Mouse (Mus musculus) naive thymus-derived CD4-positive, alpha-beta T cell, adult 2 months (primary cell): ENCODE measurements around the gene Scarb2.
"Not testable (repeated sequence)": the region's sequence is repeated elsewhere in the genome, so short reads cannot be mapped to it uniquely, and the experiment has no call there.

ENCODE experiments used
- DNase-seq: peaks from one replicate; pipeline ENCODE4 v3.0.0-alpha.2; 2011; ENCODE audit warnings: low read depth

Scarb2 gene

GRCm38 (mm10) chr5:92506733-92507132, at the start of gene Scarb2:
Gene Scarb2, minus strand, starts transcription at chr5:92506833.
- DNase-seq, result no peak

GRCm38 (mm10) chr5:92555905-92556304, 49.3 kb upstream of the Scarb2 start:
- no peak for DNase-seq

DNA sequence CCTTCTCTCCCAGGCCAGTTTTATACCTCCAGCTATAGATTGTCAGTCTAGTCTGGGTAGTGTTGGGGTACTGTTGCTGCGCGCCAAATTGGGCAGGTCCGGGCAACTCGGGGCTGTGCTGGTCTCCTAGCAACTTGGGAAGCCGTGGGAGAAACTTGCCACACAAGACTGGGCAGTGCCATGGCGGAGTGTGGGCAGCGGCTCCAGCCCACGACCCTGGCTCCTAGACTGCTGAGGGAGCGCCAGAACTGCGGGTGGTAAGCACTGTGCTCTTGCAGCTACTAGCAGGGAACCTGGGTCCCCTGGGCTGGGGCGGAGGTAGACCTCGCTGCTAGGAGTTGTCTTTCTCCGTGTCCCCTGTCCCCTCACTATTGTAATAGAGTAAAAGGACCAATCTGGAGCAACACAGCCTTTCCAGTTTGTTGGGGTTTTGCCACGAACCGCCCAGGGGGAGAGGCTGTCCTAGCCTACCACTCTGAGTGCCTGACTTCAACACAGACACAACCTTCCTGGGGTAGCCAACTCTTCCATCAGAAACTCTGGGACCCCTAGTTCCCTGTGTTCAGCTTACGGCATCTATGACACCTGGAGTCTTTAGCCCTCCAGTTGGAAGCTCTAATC, 48.4 kb upstream of the Scarb2 start, which contains the start of gene Fam47e:
TSS of gene Fam47e (plus strand) at position 179 of the 621 bp plus-strand sequence.
- DNase-seq, result no peak

DNA sequence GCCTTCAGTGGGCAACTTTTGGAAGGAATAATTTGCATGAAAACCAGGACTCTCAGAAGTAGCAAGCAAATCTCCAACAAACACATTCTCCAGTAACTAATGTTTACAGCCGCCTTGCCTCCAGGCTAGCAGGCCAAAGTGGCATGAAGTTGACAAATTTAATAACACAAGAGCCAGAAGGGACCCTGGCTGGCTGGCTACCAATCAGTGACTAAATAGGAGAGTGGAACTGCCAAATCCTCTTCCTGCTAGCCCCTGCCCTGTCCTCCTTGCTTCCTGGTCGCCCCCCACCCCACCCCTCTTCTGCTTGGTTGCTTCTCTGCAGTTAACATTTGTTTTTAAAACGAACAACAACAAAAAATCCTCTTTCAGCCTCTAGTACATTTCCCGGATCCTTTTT, 47.8 kb upstream of the Scarb2 start:
- no peak for DNase-seq

- peak; percentile 35 for DNase-seq
Measured at GRCm38 (mm10) chr5:92553939-92554338, 47.3 kb upstream of the Scarb2 start.

GRCm38 (mm10) chr5:92552611-92553010, 46.0 kb upstream of the Scarb2 start:
- no peak for DNase-seq

GRCm38 (mm10) chr5:92539698-92540097, 33.1 kb upstream of the Scarb2 start:
- DNase-seq, result no peak

GRCm38 (mm10) chr5:92524821-92525258, 18.2 kb upstream of the Scarb2 start:
- no peak for DNase-seq

GRCm38 (mm10) chr5:92521131-92521530, 14.5 kb upstream of the Scarb2 start:
- not testable (repeated sequence) for DNase-seq

GRCm38 (mm10) chr5:92512066-92512465, 5.4 kb upstream of the Scarb2 start:
- no peak for DNase-seq

DNA sequence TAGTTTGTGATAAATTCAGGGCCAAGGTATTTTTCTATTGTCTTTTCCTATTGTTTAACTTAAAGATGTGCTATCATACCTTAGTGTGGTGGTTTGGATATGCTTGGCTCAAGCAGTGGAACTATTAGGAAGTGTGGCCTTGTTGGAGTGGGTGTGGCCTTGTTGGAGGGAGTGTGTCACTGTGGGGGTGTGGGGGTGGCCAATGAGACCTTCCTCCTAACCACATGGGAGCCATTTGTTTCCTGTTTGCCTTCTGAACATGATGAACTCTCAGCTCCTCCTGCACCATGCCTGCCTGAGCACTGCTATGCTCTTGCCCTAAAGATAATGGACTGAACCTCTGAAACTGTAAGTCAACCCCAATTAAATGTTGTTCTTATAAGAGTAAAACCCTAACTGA, 4.6 kb upstream of the Scarb2 start:
- no peak for DNase-seq

- no peak for DNase-seq
Measured at GRCm38 (mm10) chr5:92508853-92509252, 2.2 kb upstream of the Scarb2 start.

DNA sequence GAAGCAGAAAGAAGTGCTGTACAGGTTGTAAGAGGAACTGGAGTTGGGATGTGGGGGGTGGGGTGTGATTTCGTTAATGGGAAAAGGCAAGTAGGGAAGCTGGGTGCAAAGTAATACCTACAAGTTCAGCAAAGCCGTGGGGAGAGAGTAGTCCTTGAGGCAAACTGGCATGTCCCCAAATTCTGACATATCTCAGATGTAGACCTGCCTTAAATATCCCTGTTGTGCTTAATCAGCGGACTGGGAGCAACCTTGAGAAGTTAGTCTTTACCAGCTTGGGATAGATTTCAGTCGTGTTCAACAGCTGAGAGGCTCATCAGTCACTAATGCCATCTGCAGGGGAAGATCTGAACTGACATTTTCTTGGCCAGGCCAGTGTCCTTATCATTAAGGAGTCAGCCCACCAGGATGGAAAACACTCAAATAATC, 318 bp downstream of the Scarb2 start:
- DNase-seq, result peak; percentile 70

GRCm38 (mm10) chr5:92505402-92505865, 1.2 kb downstream of the Scarb2 start:
- DNase-seq, result peak; percentile 92

GRCm38 (mm10) chr5:92504676-92505400, 1.8 kb downstream of the Scarb2 start:
- DNase-seq, result peak; percentile 86

DNA sequence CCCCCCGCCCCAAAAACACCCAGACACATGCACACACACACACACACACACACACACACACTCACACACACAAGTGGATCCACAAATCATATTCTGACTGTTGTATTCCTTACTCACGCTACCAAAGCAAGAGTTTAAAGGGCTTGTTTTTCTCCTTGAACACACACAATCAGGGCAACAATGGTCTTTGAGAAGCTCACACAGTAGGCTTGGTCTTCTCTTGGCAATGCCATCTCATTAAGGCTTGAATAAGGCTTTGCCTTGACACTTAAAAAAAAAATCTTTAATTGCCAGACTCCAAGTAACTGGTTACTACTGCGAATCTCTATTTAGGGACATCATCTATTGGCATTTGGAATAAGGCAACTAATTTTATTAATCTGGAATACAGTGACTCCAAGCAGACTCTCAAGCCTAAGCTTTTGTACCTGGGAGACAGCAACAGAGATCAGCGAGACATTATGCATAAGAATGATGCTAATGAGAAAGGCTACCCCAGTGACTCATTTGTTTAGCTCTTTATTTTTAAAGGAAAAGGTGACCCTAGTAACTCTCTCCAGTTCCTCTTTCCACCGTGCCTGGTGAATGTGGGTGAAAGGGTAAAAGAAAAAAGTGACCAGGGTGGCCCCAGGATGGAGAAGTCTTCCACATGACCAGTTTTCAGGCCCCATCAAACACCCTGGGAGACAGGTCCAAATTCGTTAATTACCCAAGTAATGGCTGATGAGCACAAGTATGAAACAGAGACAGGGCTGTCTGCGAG, 2.6 kb downstream of the Scarb2 start:
- no peak for DNase-seq

DNA sequence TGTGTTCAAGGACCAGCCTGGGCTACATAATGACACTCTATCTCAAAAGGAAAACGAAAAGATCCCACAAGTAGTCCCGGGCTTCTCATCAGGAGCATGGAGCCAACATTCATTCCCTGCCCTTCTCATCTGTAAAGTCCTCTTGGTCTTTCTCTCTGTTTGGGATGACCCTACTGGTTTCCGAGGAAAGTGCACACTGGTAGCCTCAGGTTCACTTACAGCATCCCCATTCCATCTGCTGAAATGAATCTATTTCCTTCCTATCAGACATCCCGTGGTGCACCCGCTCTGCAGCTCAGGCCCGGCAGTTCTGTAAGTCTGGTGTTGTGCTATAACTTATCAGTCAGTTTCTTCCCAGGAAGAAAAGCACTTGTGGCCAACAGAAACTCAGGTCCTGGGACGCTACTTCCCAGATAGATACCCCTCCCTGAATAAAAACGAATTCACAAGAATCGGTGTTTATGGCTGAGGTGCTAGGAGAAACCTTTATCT, 3.2 kb downstream of the Scarb2 start:
- DNase-seq, result no peak

DNA sequence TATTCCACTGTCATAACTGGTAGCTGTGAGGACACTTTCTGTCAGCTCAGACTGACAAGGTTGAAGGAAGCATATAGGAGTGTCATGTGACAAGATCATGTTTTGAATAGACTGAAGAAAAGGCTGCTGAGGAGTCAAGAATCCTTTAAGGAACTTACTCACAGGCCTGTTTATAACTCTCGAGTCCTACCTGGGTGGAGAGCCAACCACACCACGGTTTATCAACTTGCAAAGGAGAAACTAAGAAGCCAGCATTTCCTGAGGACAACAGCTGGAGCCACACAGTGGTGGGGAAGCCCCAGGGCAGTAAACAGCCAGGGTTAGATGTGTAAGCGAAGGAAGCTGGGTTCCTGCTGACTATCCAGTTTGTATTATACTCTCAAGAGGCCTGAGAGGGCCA, 7.3 kb downstream of the Scarb2 start:
- DNase-seq, result peak; percentile 65

DNA sequence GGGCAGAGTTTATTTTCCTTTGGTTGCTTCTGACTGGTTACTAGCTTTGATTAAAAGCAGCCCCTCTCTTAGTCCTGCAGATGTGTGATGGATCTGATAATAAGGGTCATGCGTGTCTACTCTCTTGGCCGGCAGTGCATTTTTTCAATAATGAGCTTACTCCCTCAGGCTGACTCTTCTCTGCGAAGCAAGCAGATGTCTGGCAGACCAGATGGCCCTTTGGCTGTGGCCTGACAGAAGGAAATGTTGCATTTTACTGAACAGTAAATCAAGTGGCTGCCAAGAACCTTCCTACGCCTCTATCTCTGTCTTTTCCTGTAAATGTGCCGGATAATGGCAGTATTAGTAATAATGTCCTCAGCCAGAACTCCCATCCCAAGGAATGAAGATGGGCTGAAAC, 8.0 kb downstream of the Scarb2 start:
- DNase-seq, result no peak

DNA sequence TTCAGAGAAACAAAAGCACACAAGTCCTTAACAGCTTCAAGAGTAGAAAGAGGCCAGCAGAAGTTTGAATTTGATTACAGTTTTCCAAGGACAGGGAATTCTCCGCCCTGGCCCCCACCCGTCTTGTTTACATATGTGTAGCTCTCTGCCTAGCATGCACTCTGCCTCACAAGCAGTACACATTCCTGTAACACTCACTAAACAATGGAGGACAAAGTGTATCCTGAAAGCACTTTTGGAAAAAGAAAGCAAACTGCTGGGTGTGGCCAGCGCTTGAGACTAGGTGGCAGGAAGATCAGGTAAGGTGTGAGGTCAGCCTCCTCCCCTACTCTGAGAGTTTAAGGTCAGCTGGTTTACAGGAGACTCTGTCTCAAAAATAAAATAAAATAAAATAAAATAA, 8.4 kb downstream of the Scarb2 start:
- DNase-seq, result no peak

GRCm38 (mm10) chr5:92495771-92496409, 10.7 kb downstream of the Scarb2 start:
- no peak for DNase-seq

- no peak for DNase-seq
Measured at GRCm38 (mm10) chr5:92495291-92495690, 11.3 kb downstream of the Scarb2 start.
